In genomic region chr5:24724805-24725204, GRCm38 (mm10) we compare ENCODE assay signal across 10 mouse cellular contexts. TPM values are rescaled to one million over a fixed set of nuclear protein-coding genes. Genes with fewer than 3 reads are reported as not detected.
A peak's percentile ranks its signal among the peaks of the same experiment; 100 is the strongest.
DNase-seq lines count a peak whose midpoint lies in the region; ATAC-seq and TF ChIP-seq lines count a peak whose summit lies in the region.
"Had no signal": no experiment of that assay in that cellular context is flagged by ENCODE, and none has a peak within 500 bp of the region (broad histone marks: within the 10 kb centered on the region; RNA-seq: fewer than 3 reads in every experiment).

No protein-coding gene starts in this region.

- H3K4me2 ChIP-seq in lung, embryonic 14.5 days: peak overlapping the region; percentile 38
- no peak overlapping the region for H3K4me2 ChIP-seq in forebrain, embryonic 13.5 days
- H3K4me2 ChIP-seq in neural tube, embryonic 15.5 days: no peak overlapping the region
- H3K4me2 ChIP-seq: liver, embryonic 15.5 days had no signal

- WGBS in lung, embryonic 14.5 days: 17% methylated on average over 5 of the region's 5 CpGs
- WGBS in forebrain, embryonic 13.5 days: 59% methylated on average over 5 of the region's 5 CpGs
- WGBS in neural tube, embryonic 15.5 days: 52% methylated on average over 5 of the region's 5 CpGs

- peaks cover 16% of the 10 kb centered on the region for H3K36me3 ChIP-seq in lung, embryonic 14.5 days (ENCODE audit: insufficient read depth)
- no peaks in the 10 kb centered on the region for H3K36me3 ChIP-seq in forebrain, embryonic 13.5 days (ENCODE audit: poor library complexity, severe bottlenecking)
- H3K36me3 ChIP-seq in neural tube, embryonic 15.5 days: no peaks in the 10 kb centered on the region
- H3K36me3 ChIP-seq: liver, embryonic 15.5 days had no signal

- H3K9me3 ChIP-seq in lung, embryonic 14.5 days (ENCODE audit: low read depth, low read length): no peaks in the 10 kb centered on the region
- no peaks in the 10 kb centered on the region for H3K9me3 ChIP-seq in forebrain, embryonic 13.5 days (replicated peaks)
- H3K9me3 ChIP-seq in neural tube, embryonic 15.5 days (replicated peaks): no peaks in the 10 kb centered on the region
- H3K9me3 ChIP-seq: liver, embryonic 15.5 days had no signal

- peaks cover 4% of the 10 kb centered on the region; the same call in 1 of the 2 replicates for H3K27me3 ChIP-seq in lung, embryonic 14.5 days (ENCODE audit: insufficient read depth, low read length)
- H3K27me3 ChIP-seq in forebrain, embryonic 13.5 days: peaks cover 14% of the 10 kb centered on the region
- peaks cover 14% of the 10 kb centered on the region for H3K27me3 ChIP-seq in neural tube, embryonic 15.5 days (replicated peaks)

- peak; percentile 93 for ATAC-seq in lung, embryonic 14.5 days (ENCODE audit: insufficient read depth)
- peak; percentile 58; the same call in 1 of the 2 replicates for ATAC-seq in forebrain, embryonic 13.5 days
- ATAC-seq in neural tube, embryonic 15.5 days (ENCODE audit: low FRiP score): no peak
- no peak for ATAC-seq in erythroblast, adult 5-6 weeks (replicated peaks; ENCODE audit: low FRiP score, poor library complexity, severe bottlenecking)

- no peak overlapping the region for H3K4me3 ChIP-seq in lung, embryonic 14.5 days (ENCODE audit: low read depth, low read length)
- H3K4me3 ChIP-seq in forebrain, embryonic 13.5 days: no peak overlapping the region
- no peak overlapping the region for H3K4me3 ChIP-seq in neural tube, embryonic 15.5 days (replicated peaks)
- H3K4me3 ChIP-seq: liver, embryonic 15.5 days had no signal

- peak; percentile 80 for DNase-seq in lung, embryonic 14.5 days
- no peak for DNase-seq in lung, adult 18-20 months
- peak; percentile 61 for DNase-seq in kidney, postnatal 14 days
- DNase-seq in urinary bladder, postnatal 14 days (ENCODE audit: low spot score): no peak
- DNase-seq: cerebellum, adult 2 months; gastrocnemius, postnatal 25 days had no signal

- H3K9ac ChIP-seq in lung, embryonic 14.5 days: peak overlapping the region; percentile 34
- H3K9ac ChIP-seq in forebrain, embryonic 13.5 days: 0 out of 2 replicates have a peak overlapping the region, but pooled peaks have one; percentile 12
- H3K9ac ChIP-seq in neural tube, embryonic 15.5 days (replicated peaks): no peak overlapping the region
- H3K9ac ChIP-seq: liver, embryonic 15.5 days had no signal

- peaks cover 19% of the 10 kb centered on the region for H3K4me1 ChIP-seq in lung, embryonic 14.5 days (ENCODE audit: insufficient read depth)
- peaks cover 8% of the 10 kb centered on the region for H3K4me1 ChIP-seq in forebrain, embryonic 13.5 days
- H3K4me1 ChIP-seq in neural tube, embryonic 15.5 days: peaks cover 16% of the 10 kb centered on the region
- H3K4me1 ChIP-seq: liver, embryonic 15.5 days had no signal

- no peak for TF ChIP-seq CTCF in lung, embryonic 14.5 days (IDR thresholded peaks at IDR 0.05; ENCODE audit: low read depth)

- H3K27ac ChIP-seq in lung, embryonic 14.5 days (ENCODE audit: low read depth): peak overlapping the region; percentile 90
- H3K27ac ChIP-seq in forebrain, embryonic 13.5 days: peak overlapping the region; percentile 22; the same call in 1 of the 2 replicates
- H3K27ac ChIP-seq in neural tube, embryonic 15.5 days (replicated peaks): 0 out of 2 replicates have a peak overlapping the region, but pooled peaks have one; percentile 28
- H3K27ac ChIP-seq: liver, embryonic 15.5 days had no signal

RNA-seq across cellular contexts. Expression of gene Wdr86, which starts 5.7 kb away (rescaled TPM):
- polyA plus RNA-seq in lung, embryonic 14.5 days (2014; fragmentation: Nextera tagmentation; extraction: Ambion mirVana): 39.7 and 43.9 TPM in 2 replicates
- polyA plus RNA-seq in forebrain, embryonic 13.5 days (2015; fragmentation: Nextera tagmentation; extraction: Ambion mirVana): 2.6 and 3.0 TPM in 2 replicates
- 4.1 and 5.2 TPM in 2 replicates for polyA plus RNA-seq in neural tube, embryonic 15.5 days (2015; fragmentation: Nextera tagmentation; extraction: Ambion mirVana)
- total RNA-seq in erythroblast, adult 5-6 weeks (2015; ENCODE audit: low replicate concordance): not detected in 2 replicates
- total RNA-seq in erythroblast, adult 5-6 weeks (2017; ENCODE audit: low replicate concordance): not detected in 2 replicates
- total RNA-seq: gastrocnemius, postnatal 25 days had no signal

RNA-seq across cellular contexts. Expression of gene Crygn, which starts 33.0 kb away (rescaled TPM):
- 1.8 and 2.3 TPM in 2 replicates for polyA plus RNA-seq in lung, embryonic 14.5 days (2014; fragmentation: Nextera tagmentation; extraction: Ambion mirVana)
- not detected in 2 replicates for polyA plus RNA-seq in forebrain, embryonic 13.5 days (2015; fragmentation: Nextera tagmentation; extraction: Ambion mirVana)
- 1.5 and 2.0 TPM in 2 replicates for polyA plus RNA-seq in neural tube, embryonic 15.5 days (2015; fragmentation: Nextera tagmentation; extraction: Ambion mirVana)
- not detected in 2 replicates for total RNA-seq in erythroblast, adult 5-6 weeks (2015; ENCODE audit: low replicate concordance)
- not detected in 2 replicates for total RNA-seq in erythroblast, adult 5-6 weeks (2017; ENCODE audit: low replicate concordance)
- total RNA-seq: gastrocnemius, postnatal 25 days had no signal
- polyA plus RNA-seq: liver, embryonic 15.5 days had no signal

RNA-seq across cellular contexts. Expression of gene Nub1, which starts 39.5 kb away (rescaled TPM):
- polyA plus RNA-seq in lung, embryonic 14.5 days (2014; fragmentation: Nextera tagmentation; extraction: Ambion mirVana): 31.6 and 34.1 TPM in 2 replicates
- 40.5 and 40.9 TPM in 2 replicates for polyA plus RNA-seq in forebrain, embryonic 13.5 days (2015; fragmentation: Nextera tagmentation; extraction: Ambion mirVana)
- polyA plus RNA-seq in neural tube, embryonic 15.5 days (2015; fragmentation: Nextera tagmentation; extraction: Ambion mirVana): 45.6 and 47.5 TPM in 2 replicates
- total RNA-seq in erythroblast, adult 5-6 weeks (2015; ENCODE audit: low replicate concordance): 17.7 and 23.6 TPM in 2 replicates
- total RNA-seq in erythroblast, adult 5-6 weeks (2017; ENCODE audit: low replicate concordance): 41.7 and 52.3 TPM in 2 replicates

Comparison
In these comparisons a context has a peak if more than half of its experiments do, and no peak if none do; other contexts are left out.
1. DNase-seq: peak in lung, embryonic 14.5 days (single experiment) and kidney, postnatal 14 days (single experiment); none in lung, adult 18-20 months (0 of 2) and urinary bladder, postnatal 14 days (single experiment).
2. ATAC-seq: peak in lung, embryonic 14.5 days (single experiment) and forebrain, embryonic 13.5 days (single experiment); none in neural tube, embryonic 15.5 days (single experiment) and erythroblast, adult 5-6 weeks (single experiment).
3. H3K27ac ChIP-seq: peak in every context shown above with its lines; median percentile 90 in lung, embryonic 14.5 days; 28 in neural tube, embryonic 15.5 days; 22 in forebrain, embryonic 13.5 days.